Mouse (Mus musculus) ES-E14 (cell line): ENCODE measurements at regions not wholly inside any gene's neighbourhood (a gene's known extent, or its start where the extent isn't known, plus 50 kb on each side); places are given as distances from the start of the nearest gene placed in this dataset.

Source experiments
- CHD2 ChIP-seq: IDR thresholded peaks from 2 replicates; pipeline ENCODE4 v1.6.1; 2014; ENCODE audit warnings: mild to moderate bottlenecking, low read depth, low read length, inconsistent platforms
- HCFC1 ChIP-seq: IDR thresholded peaks from 2 replicates; pipeline ENCODE4 v1.6.1; 2012; ENCODE audit warnings: low read length, inconsistent platforms, borderline replicate concordance; ENCODE audit not compliant: insufficient read depth
- ZC3H11A ChIP-seq: IDR thresholded peaks from 2 replicates; pipeline ENCODE4 v1.6.1; 2012; ENCODE audit warnings: low read depth, mild to moderate bottlenecking, inconsistent platforms, low read length, borderline replicate concordance

DNA sequence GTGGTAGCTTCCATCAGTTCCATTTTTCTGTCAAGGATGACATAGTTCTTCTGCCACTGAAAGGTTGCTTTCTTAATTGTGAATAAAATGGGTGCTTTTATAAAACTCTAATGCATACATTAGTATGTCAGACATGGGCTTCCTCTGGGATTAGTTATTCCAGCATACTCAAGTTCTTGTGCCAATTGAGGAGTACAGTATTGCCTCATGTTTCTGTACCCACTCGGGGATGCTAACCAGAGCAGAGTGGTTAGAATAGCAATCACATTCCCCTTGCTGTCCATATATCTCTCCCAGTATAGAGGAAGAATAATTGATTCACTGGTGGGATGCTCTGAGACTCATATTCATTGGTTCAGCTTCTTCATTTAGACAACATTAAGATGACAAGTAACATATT, 119.5 kb downstream of the Fam84a start:
- TF ChIP-seq HCFC1: no peak
- TF ChIP-seq CHD2: no peak
- TF ChIP-seq ZC3H11A: no peak
